Mouse (Mus musculus) small intestine, adult 2 months (tissue): ENCODE results near the gene Artn.

Source experiments
- CTCF ChIP-seq: fragments of 200-500 bp; IDR thresholded peaks from 2 replicates; pipeline ENCODE4 v1.5.1; 2012; ENCODE audit warnings: low read depth, mild to moderate bottlenecking, control low read depth, inconsistent platforms, low read length, moderate library complexity, mixed read lengths; ENCODE audit not compliant: insufficient replicate concordance, insufficient read length; ENCODE audit errors: extremely low read depth
- POLR2A ChIP-seq: fragments of 200-500 bp; IDR thresholded peaks from 2 replicates; pipeline ENCODE4 v1.6.1; 2012; ENCODE audit warnings: low read depth, mild to moderate bottlenecking, control low read depth, inconsistent platforms, low read length, moderate library complexity

GRCm38 (mm10) chr4:117890031-117890430 lies 39.5 kb downstream of the Artn start:
- TF ChIP-seq CTCF = no peak
- TF ChIP-seq POLR2A = no peak
